Mouse (Mus musculus) urinary bladder, postnatal 4 days (tissue): ENCODE data around the gene Fgfr2.

Source experiments
- DNase-seq, 2 experiments: peaks; one replicate each; pipeline ENCODE4 v3.0.0; 2021 to 2022; ENCODE audit warnings: low spot score in 2 of 2

The Fgfr2 gene

DNA sequence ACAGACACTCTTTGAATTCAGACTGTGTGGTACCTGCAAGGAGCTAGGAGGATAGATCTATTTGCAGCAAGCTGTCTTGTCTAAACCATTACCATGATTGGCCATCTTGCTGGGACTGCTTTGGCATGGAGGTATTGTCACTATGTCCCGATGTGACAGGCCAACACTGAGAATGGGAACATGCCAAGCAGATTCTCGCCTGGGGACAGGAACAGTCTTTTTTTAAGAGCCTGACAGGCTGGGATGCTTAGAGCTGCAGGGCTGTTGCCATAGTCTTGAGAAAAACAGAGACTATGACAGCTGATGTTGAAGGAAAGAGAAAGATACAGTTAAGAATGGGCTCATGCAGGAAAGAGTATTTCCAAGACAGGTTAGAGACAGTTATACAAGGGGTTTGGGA, 711.4 kb downstream of the Fgfr2 start:
- no peak for DNase-seq

DNA sequence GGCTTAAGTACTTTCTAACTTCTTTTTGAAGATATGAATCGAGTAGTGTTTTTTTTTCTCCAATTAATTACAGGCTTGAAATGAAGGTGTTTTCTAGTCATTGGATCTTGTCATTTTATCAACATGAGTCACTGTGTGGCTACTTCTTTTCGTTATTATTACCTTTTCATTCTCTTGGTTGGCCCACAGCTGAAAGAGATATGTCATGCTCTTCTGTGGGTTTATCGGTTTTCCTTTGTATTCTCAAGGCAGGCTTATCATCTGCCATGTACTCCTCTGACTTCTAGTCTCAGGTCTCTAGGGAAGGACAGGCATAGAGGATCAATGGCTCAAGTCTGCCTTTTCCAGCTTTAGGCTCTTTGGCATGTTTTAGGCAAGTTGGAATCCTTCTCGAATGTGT, 712.2 kb downstream of the Fgfr2 start:
- DNase-seq, result no peak

DNA sequence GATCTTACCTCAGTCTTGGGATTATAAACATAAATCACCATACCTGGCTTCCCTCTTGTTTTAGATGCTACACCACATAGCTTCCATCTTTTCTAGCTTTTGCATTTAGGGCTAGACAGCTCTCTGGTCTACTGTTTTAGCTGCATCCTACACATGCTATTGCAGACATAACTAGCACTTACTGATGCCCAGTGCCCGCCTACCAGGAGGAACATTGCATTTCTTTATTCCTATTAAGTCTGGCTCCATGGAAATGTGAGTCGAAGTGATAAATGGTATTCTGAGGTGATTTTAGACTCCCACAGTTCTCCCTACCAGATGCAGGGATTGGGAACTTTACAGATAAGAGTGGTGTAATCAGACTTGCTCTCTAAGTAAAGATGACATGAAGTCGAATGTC, 713.3 kb downstream of the Fgfr2 start:
- no peak for DNase-seq

DNA sequence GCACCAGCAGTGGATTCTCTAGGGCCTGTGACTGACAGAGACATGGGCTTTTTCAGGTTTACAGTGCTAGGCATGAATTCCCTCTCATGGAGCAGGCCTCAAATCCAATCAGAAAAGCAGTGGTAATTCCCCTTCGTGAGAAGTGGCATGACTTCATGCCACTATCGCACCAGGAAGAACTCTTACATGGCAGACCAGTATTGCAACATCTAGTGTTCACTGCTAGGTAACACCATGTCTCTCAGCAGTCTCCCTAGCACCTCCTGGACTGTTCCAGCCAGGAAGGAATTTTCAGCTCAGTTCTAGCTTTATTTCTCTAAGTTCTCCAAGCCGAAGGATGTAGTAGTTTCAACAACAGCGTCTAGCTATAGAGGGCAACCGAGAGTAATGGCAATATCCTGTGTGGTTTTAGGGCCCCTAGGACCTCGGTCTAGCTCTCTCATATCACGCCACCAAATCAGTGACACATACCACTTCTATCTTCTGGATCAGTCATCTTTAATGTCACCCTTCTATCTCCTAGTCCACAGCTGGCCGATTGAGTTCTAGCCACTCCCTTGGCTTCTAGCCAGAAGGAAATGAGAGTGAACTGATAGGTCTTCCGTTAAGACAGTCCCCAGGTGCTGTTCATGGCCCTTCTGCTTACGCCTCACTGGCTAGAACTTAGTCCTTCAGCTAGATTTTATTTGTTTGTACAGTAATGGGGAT, 720.6 kb downstream of the Fgfr2 start:
- DNase-seq, result no peak

DNA sequence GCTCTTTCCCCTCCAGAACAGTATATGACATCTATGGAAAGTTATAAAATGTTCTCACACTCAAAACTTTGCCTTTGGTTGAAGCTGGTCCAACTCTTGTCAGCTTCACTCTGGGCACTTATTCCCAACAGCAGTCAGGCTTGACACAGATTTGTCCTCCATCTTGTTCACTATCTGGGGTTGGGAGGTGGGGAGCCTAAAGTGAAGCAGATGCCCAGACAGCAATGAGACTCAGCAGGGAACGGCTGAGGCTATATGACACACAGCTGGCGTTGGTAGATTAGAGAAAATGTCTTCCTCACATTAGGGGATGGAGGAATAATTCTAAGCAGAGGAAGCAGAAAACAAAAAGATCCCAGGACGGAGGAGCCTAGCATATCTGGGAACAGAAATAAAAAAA, 724.7 kb downstream of the Fgfr2 start:
- DNase-seq, result no peak

DNA sequence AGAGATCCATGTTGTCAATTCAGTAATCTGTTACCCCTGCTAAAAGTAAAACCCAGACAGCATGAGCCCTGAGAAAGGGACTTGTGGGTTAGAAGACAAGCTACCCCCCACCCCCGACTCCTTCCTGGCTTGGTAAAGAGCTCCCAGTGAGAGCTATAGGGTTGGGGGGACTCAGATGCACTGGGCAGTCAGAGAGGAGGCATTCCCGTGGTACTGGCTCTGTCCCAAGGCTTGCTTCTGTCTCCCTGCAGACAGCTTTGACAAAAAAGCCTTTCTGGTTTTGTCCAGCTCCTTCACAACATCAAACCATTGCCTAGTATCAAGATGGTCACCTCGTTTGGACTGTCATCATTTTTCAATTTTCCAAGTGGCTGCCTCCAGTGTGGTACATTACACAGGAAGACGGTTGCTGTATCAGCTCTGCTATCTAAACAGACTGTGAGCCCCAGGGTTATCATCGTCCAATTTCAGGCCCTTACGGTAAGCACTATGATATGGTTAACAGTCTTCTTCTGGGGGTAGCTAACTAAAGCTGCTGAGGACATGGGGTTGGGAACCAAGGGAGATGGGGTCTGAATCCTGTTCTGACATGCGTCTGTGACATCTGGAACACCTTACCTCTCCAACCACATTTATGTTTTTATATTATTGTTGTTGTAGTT, 726.4 kb downstream of the Fgfr2 start:
- DNase-seq, result no peak

DNA sequence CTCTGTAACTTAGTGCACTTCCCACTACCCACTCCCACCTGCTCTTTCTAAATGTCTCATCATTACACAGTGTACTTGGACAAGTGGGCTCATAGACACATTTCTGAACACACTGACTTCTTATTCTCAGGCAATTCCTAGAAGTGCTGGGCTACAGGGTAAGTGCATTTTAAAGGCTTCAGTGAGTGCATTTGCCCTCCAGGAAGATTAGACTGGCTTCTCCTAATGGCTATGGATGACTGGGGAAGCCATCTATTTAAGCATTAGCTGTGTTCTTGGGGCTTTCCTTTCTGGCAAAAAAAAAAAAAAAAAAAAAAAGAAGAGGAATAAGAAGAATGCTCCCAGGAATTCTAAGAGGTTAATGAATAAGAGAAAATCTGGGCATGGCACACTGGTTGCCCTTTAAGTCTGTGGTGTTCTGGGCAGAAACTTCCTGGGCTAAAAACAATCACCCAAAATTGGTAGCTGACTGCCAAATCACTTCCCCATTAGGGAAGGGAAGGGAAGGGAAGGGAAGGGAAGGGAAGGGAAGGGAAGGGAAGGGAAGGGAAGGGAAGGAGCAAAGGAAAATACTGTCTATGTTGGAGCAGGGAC, 729.5 kb downstream of the Fgfr2 start:
- DNase-seq, result no peak

DNA sequence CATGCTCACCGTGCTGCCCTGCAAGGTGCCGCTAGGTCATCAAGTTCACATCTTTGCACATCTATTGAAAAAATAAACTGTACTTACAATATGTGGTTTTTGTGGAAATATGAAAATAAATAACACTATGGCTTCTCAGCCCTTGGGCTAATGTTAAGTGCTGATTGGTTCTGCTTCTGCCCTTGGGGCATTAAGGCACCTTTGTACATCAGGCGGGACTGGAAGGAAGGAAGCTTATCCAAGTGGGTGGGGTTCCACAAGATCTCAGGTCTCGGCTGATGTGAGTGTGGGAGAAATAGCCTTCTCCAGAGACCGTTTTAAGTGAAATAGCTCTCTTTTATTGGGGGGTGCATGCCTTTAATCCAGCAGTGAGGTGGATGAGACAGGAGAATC, 730.1 kb downstream of the Fgfr2 start:
- no peak for DNase-seq

DNA sequence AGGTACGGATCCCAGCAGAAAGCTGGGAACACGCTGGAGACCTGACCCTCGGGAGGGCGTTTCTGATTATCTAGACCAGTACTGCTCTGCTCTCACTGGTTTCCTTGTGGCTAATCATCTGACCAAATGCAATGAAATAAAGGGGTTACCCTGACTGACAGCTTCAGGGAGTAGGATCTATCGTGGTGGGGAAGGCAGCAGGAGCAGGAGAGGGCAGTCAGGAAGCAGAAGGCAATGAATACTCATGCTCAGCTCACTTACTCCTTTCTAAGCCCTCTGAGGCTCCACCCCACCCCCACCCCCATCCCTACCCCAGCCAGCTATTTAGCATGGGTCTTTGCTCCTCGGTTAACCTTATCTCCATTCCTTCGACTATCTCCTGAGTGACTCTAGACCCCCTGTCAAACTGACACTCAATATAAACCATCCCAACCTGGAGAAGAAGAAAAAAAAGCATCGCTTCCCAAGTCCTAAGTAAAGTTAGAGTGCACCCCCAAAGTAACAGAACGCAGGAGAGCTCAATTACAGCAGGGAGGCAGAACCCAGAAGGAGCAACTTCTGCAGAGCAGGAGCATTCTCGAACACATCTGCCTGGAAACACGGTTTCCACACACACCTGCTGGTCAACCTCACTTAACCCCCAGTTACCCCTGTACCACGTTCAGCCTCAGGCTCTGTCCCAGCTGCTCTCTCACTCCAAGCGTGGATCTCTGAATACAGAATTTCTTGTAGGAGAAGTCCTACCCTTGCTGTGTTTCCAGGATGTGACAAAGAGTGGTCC, 730.7 kb downstream of the Fgfr2 start:
- no peak for DNase-seq

DNA sequence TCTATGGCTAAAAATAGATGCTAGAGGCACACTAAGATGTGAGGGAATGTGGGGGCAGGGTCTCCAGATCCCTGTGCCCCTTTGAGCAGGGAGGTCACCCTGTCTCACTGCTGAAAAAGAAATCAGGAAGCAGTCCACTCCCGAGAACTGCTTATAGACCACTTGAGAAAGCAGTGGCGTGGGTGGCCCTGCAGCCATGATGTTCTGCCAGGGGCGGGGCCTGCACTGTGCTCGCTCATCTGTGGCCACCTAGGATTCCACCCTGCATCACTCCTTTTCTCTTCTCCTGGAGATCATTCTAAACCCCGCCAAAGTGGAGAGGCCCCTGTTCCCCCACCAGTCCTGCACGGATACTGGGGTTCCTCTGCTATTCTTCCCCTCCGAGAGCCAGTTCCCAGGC, 733.7 kb downstream of the Fgfr2 start:
- no peak for DNase-seq

DNA sequence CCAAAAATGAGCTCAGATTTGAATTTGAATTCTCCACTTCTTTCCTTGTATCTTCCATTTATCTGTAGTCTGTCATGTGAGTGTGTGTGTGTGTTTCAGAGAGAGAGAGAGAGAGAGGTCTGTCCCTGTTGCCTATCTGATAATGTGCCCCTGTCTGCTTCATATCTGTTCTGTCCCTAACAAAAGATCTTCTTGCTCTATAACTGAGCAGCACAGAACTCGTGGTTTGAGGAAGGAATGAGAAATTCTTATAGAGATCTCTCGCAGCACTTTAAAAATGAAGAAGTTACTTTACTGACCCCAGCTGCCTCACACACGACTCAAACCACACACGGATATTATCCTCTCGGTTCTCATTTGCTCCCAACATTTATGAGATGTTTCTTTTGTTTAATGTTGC, 735.6 kb downstream of the Fgfr2 start:
- no peak for DNase-seq

DNA sequence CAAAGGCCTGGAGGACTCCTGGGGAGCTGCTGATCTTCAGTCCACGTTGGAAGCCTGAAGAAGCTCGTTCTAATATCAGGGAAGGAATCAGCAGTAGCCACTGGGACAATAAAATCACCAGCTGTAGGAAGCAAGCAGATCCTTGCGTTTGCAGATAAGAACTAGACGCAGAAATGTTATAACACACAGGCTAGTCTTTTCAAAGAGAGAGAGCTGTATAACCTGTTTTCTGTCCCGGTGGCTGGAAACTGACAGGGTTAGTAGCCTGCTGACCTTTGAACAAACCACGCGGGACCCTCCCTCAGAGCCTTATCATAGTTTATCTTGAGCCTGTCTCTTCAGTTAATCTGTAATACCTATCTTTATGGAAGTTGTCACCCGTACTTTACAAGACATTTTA, 736.8 kb downstream of the Fgfr2 start:
- no peak for DNase-seq

DNA sequence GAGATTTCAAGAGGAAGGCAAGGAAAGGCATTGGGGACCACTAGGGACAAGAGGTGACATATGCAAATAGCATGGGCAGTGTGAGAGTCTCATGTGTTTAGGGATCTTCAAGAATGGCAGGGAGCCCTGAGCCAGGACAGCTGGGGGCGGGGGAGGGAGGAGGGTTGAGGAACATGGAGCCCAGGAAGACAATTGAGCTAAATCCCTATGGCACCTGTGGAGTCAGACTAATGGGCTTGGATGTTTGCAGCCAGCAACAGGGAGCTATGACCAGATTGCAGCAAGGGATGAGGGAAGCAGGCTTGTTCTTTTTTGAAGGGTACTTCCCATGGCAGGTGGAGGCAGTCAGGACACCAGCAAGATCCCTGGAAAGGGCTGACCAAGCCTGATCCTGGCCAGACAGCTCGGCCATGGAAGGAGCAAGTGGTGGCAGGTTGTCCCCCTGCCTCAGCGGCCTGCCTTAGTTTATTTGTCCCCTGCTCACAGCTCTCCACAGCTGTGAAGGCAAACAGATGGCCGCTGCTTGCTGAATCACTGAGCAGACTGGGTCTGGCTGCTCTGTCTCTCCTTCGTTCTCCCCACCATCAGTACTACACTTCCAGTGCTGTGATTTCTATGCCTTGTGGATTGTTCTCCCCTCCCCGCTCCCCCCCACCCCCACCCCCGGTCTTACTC, 737.6 kb downstream of the Fgfr2 start:
- DNase-seq, result no peak

DNA sequence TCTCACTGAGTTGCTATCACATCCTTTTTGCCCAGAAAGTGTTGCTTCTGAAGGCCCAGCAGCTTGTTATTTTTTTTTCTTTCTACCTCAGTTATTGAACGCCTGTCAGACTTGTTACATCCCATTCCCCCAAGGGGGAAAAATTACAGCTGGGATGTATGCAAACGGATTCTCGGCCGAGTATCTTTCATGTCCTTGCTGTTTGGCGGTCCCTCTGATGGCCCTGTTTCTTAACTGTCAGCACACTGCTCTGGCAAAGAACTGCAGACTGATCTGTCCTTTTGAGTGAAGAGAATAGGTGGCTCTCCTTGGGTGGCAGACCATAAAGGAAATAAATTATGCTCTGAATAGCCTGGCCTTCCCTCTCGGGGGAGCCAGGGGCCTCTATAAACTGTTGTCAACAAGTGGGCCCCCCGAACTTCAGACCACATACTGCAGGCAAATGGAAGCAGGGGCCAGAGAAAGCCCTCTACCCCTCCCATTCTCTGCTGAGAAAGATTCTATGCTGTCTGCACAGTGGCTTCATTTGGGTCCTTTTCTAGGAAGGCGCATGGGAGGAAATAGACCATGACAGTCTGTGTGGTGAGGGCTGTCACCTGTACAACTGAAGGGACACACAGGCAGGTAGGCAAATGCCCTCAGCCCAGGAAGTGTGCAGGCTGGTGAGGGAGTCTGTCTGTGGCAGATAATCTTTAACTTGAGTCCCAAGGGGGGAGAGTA, 738.3 kb downstream of the Fgfr2 start:
- no peak for DNase-seq

DNA sequence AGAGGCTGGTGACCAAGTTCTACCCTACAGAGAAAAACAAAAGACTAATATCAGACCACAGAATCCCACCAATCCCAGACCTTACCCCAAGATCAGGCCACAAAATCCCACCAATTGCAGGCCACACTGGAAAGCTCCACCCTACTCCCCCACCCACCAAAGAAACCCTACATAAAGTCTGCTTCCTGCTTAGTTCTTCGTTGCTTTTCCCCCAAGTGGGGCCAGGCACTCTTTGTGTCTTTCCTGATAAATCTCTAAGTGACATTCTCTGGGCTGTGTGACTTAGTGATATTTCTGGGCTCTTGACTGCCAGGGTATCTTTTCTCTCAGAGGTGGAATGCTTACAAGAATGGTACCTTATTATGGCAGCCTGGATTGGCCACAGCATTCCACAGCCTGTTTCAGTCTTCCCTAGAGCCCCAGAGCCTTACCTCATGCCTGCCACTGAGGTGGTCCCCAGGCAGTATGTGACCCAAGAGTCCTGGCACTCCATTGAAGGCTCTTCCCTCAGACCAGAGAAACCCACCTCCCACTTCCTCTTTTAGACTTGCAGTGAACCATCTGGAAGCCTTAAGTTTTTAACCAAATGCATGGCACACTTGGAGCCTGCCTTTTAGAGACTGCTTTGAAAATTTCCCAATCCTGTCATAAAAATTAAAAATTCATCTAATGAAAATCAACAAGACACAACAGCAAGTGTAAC, 742.4 kb downstream of the Fgfr2 start:
- DNase-seq, result no peak

DNA sequence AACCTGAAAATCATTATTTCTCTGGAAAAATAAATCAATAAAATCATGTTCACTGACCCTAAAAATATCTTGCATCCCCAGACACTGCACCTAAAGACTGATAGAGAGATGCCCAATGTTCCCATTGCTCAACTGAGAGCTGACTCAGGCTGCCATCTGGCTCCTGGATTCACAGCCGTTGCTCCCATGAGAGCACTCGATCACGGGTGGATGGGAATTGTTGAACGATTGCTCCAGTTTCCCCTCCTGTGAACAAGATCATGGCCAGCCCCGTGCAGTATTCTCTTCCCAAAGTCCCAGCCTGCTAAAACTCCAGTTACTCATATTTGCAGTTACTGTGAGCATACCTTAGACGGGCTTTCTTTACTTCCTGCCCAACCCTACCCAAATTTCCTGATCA, 745.2 kb downstream of the Fgfr2 start:
- no peak for DNase-seq

DNA sequence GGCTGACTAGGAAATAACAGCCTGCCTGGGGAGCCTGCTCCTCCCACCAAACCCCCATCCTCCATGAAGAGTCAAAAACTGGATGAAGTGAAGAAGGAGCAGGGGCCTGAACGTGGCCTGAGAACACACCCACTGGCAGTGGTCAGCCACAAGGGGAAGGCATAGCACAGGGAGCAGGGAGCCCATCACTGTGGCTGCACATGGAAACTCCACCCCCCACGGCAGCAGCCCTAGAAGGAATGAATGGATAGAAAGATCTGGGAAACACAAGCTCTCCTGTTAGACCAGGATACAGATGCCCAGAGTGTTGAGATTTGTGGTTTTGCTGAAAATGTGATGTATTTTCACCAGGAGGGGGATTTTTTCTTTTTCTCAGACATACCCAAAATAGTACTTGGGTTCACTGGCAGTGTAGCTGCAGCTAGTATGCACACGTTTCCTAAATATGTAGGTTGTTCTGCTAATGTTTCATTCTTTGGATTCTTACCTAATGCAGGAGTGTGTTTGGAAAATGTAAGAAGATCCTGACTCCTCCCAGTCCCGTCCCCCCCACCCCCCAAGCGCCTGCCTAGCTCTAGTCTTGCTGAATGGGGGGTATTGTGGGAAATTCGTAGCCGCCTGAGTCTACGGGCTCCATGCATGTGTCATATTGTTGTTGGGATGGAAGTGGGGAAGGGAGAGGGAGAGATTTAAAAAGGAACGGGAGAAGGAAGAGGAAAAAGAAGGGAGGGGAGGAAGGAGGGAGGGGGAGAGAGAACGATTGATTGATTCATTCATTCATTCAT, 749.4 kb downstream of the Fgfr2 start:
- DNase-seq, result no peak

DNA sequence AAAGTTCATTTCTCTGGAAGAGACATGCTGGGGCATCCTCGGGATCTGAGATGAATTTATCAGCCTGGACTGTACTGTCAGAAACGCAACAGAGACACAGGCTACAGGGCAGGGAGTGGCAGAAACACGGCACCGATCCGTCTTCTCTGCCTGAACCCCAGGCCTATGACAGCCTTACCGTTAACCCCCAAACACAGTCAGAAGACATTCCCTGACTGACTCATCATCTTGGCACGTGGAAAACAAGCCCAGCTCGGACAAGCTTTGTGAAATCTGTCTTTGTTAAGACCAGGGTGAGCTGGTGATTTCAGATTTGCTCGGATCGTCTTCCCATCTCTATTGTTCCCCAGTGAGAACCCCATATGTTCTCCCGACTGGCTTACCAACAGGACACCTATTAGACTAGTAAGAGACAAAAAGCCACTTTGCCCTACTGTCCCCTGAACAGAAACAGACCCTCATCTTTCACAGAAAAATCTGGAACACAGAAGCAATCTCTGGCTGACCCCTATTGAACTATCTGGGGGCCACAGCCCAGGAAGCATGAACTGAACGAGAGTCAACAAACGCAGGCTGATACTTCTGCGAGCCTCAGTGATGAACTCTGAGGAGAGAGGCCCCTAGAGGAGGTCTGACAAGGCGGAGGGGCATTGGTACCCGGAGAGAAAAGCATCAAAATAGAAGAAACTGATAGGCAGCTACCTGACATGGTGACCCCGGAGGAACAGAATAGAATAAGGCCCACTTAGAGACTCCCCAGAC, 750.2 kb downstream of the Fgfr2 start:
- no peak for DNase-seq

DNA sequence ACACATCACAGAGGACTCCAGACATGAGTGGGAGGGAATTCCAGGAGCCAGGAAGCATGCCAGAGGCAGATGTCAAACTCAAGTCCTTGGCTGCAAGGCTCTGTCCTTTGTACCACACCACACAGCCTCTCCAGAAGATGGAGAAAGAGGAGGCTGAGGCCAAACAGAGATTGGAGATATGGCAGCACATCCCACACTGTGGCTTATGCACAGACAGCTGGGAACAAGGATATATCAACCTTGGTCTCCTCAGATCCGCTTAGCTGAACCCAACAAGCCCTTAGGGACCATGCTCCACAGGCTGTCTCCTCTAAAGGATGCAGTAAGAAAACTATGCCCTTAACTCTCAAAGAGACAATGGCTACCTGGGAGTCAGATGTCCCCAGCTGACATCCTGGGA, 751.3 kb downstream of the Fgfr2 start:
- DNase-seq, result no peak
